Mouse (Mus musculus): ENCODE results near the gene Nle1.

Gene Nle1

GRCm38 (mm10) chr11:82914711-82915352 lies 6.6 kb upstream of the Nle1 start:
- DNase-seq (ENCODE audit: low read depth, low spot score), result peak; percentile 48

GRCm38 (mm10) chr11:82910679-82911389 lies 2.6 kb upstream of the Nle1 start:
- no peak for DNase-seq (ENCODE audit: low read depth, low spot score)

GRCm38 (mm10) chr11:82910250-82910649 lies 2.0 kb upstream of the Nle1 start, which contains the start of gene Unc45b:
TSS of gene Unc45b (plus strand) at chr11:82910550.
- DNase-seq (ENCODE audit: low read depth, low spot score), result no peak

DNA sequence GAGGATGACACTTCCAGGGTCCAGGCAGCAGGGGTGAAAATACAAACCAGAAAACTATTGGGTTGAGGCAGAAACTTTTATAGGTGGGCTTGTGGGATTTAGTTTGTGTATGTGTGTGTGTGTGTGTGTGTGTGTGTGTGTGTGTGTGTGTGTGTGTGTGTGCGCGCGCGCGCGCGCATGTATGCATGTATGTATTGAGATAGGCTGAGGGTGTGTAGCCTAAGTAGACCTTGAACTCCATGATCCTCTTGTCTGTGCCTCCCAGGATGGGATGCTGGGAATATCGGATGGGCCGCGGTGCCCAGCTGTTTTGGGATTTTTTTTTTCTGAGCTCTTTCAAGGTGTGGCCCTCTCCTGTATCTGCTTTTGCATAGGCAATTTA lies 388 bp upstream of the Nle1 start:
- no peak for DNase-seq (ENCODE audit: low read depth, low spot score)

DNA sequence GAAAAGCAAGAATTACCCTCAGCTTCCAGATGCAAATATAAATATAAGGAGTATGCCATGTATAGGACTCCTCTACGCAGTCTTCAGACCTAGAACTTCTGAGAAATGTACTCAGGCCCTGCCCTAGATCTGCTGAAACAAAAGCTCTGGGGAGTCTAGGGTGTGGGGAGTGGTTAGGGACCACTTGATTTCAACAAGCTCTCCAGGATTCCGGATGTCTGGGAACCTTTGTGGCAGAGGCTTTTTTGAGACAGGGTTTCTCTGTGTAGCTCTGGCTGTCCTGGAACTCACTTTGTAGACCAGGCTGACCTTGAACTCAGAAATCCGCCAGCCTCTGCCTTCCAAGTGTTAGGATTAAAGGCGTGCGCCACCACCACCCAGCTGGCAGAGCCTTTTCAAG lies 2.4 kb downstream of the Nle1 start:
- no peak for DNase-seq (ENCODE audit: low read depth, low spot score)

DNA sequence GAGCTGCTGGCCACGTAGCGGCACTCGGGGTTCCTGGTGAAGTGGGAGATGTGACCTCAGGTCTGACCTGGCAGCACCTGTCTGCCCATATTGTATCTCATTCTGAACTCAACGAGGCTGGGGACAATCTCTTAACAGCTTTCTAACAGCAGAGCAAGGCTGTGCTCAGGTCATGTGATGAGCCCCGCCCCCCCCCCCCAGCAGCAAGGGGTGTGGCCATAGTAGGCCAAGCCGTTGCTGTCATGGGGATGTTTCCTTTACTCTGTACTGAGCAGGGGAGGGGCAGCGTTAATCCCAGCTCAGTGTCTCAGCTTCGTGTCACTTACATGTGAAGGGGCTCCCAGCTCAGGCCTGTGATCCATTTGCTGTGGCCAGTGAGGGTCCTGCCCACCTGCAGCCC lies 3.3 kb downstream of the Nle1 start:
- DNase-seq (ENCODE audit: low read depth, low spot score), result no peak

DNA sequence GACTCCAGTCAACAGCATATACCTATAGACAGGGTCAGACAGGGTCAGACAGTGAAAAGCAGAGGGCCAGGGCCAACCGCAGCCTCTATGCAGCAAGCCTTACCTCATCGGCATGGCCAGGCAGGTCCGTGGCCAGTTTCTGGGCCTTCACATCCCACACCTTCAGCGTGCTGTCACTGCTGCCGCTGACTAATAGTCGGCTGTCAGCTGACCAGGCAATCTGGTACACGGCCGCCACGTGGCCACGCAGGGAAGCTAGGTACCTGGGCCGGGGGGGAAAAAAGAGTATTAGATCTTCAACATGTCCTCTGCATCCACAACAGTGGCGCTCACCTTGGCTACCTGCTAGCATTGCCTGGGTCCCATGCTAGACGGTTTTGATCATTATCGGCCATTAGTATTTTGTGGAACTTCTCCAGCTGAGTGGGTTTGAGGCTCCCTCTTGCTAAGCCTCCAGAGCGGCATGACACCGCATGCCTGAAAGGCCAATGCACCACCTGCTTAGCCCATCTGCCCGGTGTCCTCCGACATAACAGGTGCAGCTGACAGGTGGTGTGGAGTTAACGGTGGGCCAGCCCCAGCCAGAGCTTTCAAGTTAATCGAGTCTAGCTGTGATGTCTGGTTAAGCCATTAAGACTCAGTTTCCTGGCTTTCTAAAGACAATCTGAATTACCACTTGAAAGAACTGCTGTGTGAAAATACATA lies 6.5 kb downstream of the Nle1 start:
- no peak for DNase-seq (ENCODE audit: low read depth, low spot score)

DNA sequence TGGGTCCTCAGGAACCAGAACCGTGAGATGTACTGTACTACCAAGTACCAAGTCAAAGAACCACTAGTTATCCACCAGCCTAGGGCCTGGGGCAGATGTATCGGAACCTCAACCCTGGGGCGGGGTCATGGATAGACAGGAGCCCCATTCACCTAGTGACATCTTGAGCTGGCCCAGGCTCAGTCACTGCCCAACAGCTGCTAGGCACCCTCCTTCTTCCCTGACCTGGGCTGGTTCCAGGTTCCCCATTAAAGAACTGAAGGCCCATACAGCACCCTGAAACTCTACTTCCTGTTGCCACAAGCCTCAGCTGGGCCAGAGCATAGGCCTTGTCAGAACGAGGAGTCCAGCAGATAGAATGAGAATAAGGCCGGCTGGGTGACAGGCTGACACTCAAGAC lies 8.5 kb downstream of the Nle1 start:
- DNase-seq (ENCODE audit: low read depth, low spot score), result no peak

DNA sequence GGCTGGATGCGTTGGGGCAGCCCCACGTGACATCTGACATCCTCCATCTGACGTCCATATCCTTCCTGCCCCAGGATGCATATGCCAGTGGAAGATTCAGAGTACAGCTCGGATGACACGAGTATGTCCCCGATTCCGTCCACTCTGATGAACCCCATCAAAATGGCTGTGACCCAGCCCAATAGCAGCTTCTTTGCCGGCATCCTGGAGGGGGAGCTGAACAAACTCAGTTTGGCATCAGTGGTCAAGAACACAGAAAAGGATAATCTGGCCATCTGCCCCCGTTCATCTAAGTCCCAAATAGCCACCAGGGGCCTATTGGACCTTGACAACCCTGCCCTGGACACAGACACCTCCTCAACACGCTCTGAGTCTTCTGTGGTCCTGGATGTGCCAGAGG lies 10.7 kb downstream of the Nle1 start:
- no peak for DNase-seq (ENCODE audit: low read depth, low spot score)

DNA sequence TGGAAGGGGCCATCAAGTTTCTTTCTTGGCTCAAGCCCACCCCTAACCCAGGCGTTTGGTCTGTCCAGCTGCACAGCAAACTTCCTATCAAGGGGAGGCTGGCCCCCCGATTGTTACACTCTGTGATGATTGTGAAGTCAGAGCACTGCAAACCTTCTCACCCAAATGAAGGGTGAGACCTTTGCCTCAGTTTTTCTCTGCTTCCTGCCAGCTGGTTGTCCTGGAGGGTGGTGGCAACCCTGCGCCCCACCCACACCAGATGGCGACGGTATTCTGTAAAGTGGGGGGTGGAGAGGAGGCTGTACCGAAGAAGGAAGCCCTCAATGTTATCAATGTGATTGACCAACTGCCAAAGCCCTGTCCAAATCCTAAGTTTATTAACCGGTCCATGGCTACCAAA lies 16.3 kb downstream of the Nle1 start, which contains the start of gene Fndc8:
Gene Fndc8 (plus strand): TSS at position 189 of the 400 bp plus-strand sequence.
- DNase-seq (ENCODE audit: low read depth, low spot score), result no peak

DNA sequence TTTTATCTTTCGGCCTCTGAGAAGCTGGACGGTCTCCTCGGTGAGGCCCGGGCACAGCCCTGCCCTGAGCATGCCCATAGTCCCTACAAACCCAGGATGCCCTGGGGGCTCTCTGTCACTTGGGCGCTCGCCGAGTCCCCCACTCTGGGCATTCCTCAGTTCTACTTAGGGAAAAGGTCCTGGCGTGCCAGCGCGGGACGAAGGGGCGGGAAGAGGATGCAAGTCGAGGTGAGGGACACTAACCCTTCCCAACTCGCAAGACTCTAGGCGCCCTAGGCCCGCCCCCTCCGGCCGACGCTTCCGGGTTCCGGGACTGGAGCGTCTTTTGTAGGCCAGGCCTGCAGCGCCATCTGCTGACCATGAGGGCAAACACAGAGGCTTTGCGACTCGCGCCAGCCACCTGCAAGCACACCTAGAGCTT lies 17.9 kb downstream of the Nle1 start, which contains the start of gene Rad51d:
Gene Rad51d (minus strand): TSS at position 273 of the 421 bp plus-strand sequence.
- peak; percentile 89 for DNase-seq (ENCODE audit: low read depth, low spot score)

DNA sequence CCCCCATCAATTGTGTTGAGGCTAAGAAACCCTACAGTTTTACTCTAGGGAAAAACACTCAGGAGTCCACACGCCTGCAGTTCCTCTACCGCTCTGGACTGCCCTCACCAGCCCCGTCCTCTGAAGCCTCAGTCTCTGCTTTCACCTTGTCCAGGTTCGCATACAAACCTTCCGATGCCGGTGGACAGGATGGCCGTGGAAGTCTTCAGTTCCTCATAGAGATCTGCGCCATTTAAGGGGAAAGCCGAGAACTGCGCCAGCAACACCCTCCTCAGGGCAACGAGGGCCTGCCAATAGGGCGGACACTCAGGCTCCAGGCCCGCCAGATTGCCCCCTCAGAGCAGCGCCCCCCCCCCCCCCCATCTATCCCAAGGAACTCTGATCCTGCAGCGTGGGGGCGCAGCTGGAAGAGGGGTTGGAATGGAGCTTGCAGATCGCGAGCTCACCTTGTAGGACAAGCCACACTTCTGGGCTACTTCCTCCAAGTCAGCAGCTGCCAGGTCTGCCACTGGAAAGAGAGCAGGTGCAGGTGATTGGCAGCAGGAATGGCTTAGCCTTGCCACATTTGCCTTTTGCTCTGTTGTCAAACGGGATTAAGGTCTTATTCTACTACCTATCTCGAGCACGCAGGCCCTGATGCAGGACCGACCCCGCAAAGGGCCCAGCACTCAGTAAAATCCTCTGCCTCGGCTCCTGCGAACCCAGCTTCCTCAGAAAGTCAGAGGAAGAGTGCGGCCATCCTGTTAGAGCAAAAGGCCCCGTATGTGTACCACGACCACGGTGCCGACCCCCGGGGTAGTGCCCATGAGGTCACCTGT lies 18.5 kb downstream of the Nle1 start:
- DNase-seq (ENCODE audit: low read depth, low spot score), result no peak

DNA sequence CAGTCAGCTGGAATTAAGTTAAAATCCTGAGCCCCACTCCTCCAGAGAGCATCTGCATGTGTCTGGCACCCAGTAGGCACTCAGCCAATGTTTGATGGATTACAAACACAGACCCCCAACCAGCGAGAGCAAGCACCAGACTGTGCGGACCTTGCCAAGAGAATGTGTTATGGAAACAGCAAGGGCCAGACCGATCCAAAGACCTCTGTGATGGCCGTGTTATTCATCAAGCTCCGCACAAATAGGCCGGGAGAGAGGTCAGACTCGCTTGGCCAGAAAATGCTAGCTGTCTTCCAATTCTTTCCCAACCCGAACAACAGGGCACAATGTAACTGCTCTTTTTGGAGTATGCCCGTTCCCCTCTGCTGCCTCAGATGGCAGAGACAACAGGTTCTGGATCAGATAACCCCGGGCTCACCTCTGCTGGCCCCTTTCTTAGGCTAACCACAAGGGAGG lies 19.7 kb downstream of the Nle1 start:
- no peak for DNase-seq (ENCODE audit: low read depth, low spot score)

DNA sequence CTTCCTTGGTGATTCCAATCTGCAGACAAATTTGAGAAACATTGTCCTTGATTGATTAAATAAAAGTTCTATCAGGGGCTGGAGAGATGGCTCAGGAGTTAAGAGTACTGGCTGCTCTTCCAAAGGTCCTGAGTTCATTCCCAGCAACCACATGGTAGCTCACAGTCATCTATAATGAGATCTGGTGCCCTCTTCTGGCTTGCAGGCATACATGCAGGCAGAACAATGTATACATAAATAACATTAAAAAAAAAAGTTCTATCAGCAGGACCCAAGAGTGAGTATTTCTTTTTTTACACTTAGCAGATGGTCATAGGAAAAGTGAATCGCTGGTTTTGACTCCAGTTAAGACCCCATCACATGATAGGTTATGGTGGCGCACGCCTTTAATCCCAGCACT lies 21.7 kb downstream of the Nle1 start:
- no peak for DNase-seq (ENCODE audit: low read depth, low spot score)

DNA sequence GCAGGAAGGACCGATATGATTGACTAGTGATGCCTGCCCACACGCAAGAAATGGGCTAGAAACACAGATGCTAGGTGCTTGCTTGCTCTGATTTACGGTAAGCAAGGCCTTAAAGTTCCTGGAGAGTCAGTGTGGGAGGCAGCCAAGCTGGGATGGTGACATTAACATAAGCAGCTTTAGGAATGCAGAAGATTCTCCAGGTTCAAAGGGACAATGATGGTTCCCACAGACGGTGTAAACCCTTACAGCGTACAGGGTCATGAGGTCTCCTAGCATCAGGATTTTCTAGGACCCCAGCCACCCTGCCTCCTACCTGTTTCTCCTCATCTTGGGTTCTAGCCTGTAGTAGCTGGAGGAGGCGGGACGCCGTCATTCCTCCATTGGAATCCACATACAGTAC lies 25.0 kb downstream of the Nle1 start:
- DNase-seq (ENCODE audit: low read depth, low spot score), result no peak

DNA sequence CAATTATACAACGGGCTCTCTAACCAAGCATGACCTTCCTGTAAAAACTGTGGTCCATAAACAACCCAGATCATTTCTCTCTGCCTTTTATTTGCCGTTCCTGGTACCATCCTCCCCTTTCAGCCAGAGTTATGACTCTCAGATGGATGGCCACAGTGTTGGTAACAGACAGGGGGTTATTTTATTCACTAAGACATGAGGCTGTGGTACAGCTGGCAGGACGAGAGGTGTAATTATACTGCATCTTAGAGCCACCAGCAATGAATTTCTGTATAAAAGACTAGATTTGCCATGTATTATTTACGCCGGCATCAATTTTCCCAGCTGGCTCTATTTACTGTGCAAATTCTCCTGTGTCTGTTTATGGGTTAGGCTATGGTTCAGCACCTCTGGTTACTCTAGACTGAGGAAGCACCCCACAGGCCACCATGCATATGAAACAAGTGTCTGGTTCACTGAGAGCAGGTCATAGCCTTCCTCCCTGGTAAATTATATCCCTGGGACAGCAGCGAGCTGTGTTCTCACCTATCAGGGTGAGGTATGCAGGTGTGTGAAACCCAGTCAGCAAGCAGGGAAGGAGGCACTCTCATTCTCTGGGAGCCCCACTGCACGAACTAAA lies 30.4 kb downstream of the Nle1 start:
- DNase-seq (ENCODE audit: low read depth, low spot score), result no peak

- DNase-seq (ENCODE audit: low read depth, low spot score), result no peak
Observed at GRCm38 (mm10) chr11:82875631-82876030, 32.6 kb downstream of the Nle1 start.

DNA sequence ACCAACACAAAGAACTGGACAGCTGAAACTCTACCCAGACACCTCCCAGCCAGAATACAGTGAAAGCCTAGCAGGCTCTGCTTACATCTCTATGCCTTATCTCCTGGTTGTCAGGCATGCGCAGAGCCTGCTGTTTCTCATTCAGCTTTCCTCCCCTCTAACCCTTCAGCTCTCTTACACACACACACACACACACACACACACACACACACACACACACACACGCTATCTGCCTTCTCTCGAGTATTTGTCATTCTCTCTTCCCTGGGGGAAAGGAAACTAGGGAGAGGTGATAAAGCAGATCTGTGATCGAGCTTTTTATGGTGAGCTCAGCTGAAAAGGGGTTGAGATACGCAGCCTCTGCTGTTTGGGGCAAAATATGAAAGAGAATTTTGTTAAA lies 33.3 kb downstream of the Nle1 start:
- no peak for DNase-seq (ENCODE audit: low read depth, low spot score)

GRCm38 (mm10) chr11:82871031-82871446 lies 37.2 kb downstream of the Nle1 start, which contains the start of gene Rffl:
TSS of gene Rffl (minus strand) at chr11:82871210.
- peak; percentile 90 for DNase-seq (ENCODE audit: low read depth, low spot score)

GRCm38 (mm10) chr11:82870173-82871030 lies 37.8 kb downstream of the Nle1 start:
- no peak for DNase-seq (ENCODE audit: low read depth, low spot score)
